Mouse (Mus musculus) limb, embryonic 14.5 days (tissue): ENCODE data around the gene Galc. TPM values are rescaled to one million over a fixed set of nuclear protein-coding genes. Genes with fewer than 3 reads are reported as not detected.

ENCODE experiments used
- ATAC-seq: fragments of 200-750 bp; cut with Nextera tagmentation; 2 replicates; pipeline ENCODE4 v1.8.0; 2017; ENCODE audit warnings: low read depth, moderate number of reproducible peaks, moderate TSS enrichment; ENCODE audit not compliant: low FRiP score
- DNase-seq: peaks from one replicate; pipeline ENCODE4 v3.0.0-alpha.2; 2015; ENCODE audit warnings: low spot score
- H3K27ac ChIP-seq: fragments of 300-500 bp; sonication (generic); replicated peaks from 2 replicates; pipeline ENCODE4 v1.5.1; 2014; ENCODE audit warnings: low read depth, mild to moderate bottlenecking, low read length, moderate library complexity, mixed read lengths
- H3K27me3 ChIP-seq: fragments of 300-500 bp; sonication (generic); 2 replicates; pipeline ENCODE4 v1.6.1; 2014; ENCODE audit warnings: low read length, mixed read lengths; ENCODE audit not compliant: control insufficient read depth, insufficient read depth
- H3K36me3 ChIP-seq: fragments of 300-500 bp; sonication (generic); 2 replicates; pipeline ENCODE4 v1.6.1; 2014; ENCODE audit warnings: mild to moderate bottlenecking, low read length, moderate library complexity, mixed read lengths; ENCODE audit not compliant: control insufficient read depth, insufficient read depth
- H3K4me1 ChIP-seq: fragments of 300-500 bp; sonication (generic); 2 replicates; pipeline ENCODE4 v1.6.1; 2014; ENCODE audit warnings: antibody characterized with exemption, low read length, mixed read lengths; ENCODE audit not compliant: control insufficient read depth, insufficient read depth
- H3K4me2 ChIP-seq: fragments of 300-500 bp; sonication (generic); replicated peaks from 2 replicates; pipeline ENCODE4 v1.6.1; 2014; ENCODE audit warnings: low read depth, mild to moderate bottlenecking, low read length, moderate library complexity; ENCODE audit not compliant: severe bottlenecking
- H3K4me3 ChIP-seq: fragments of 300-500 bp; sonication (generic); replicated peaks from 2 replicates; pipeline ENCODE4 v1.5.1; 2014; ENCODE audit warnings: low read length
- H3K9ac ChIP-seq: fragments of 300-500 bp; sonication (generic); 2 replicates; pipeline ENCODE4 v1.6.1; 2014; ENCODE audit warnings: mild to moderate bottlenecking, low read depth, low read length, moderate library complexity; ENCODE audit not compliant: severe bottlenecking
- H3K9me3 ChIP-seq: fragments of 300-500 bp; sonication (generic); 2 replicates; pipeline ENCODE4 v1.6.1; 2016; ENCODE audit warnings: low read length; ENCODE audit not compliant: control insufficient read depth
- POLR2A ChIP-seq: fragments of 200-500 bp; IDR thresholded peaks from 2 replicates; pipeline ENCODE4 v1.8.0; 2012; ENCODE audit warnings: inconsistent platforms, mild to moderate bottlenecking, moderate library complexity, borderline replicate concordance; ENCODE audit not compliant: insufficient read depth, insufficient read length; ENCODE audit errors: extremely low read depth
- WGBS: fragments of 180-500 bp; shearing (Covaris S2); extraction: QIAGEN DNeasy Blood & Tissue Kit; methylation state at CpG from one replicate; pipeline ENCODE4 v1.1.7; 2014; 5-methylcytosine and 5-hydroxymethylcytosine counted together
- polyA plus RNA-seq, 2 experiments: library from polyadenylated mRNA; depleted of rRNA in 1 of 2; stranded (reverse) in 1 of 2; unstranded in 1 of 2; fragments of >200 nt; fragmentation: Nextera tagmentation in 1 of 2; extraction: Ambion mirVana in 1 of 2; gene quantifications; 2 replicates each; pipeline versions ENCODE4 v1.2.1 to v1.2.3; 2012 to 2014

The Galc gene
- polyA plus RNA-seq, 2 experiments, result 7.2 to 14.4 TPM

GRCm38 (mm10) chr12:98213332-98213731 lies 45.9 kb downstream of the Galc start:
- Histone ChIP-seq H3K4me3 (no peak overlapping the region), H3K9me3 (no peaks in the 10 kb centered on the region), H3K4me2 (no peak overlapping the region), H3K27ac (no peak overlapping the region), H3K9ac (no peak overlapping the region), H3K27me3 (no peaks in the 10 kb centered on the region), H3K36me3 (peaks cover 7% of the 10 kb centered on the region; the same call in 1 of the 2 replicates), H3K4me1 (no peaks in the 10 kb centered on the region)
- no peak for DNase-seq
- no peak for TF ChIP-seq POLR2A
- no peak for ATAC-seq
- 93% methylated on average over 7 of the region's 7 CpGs for WGBS

DNA sequence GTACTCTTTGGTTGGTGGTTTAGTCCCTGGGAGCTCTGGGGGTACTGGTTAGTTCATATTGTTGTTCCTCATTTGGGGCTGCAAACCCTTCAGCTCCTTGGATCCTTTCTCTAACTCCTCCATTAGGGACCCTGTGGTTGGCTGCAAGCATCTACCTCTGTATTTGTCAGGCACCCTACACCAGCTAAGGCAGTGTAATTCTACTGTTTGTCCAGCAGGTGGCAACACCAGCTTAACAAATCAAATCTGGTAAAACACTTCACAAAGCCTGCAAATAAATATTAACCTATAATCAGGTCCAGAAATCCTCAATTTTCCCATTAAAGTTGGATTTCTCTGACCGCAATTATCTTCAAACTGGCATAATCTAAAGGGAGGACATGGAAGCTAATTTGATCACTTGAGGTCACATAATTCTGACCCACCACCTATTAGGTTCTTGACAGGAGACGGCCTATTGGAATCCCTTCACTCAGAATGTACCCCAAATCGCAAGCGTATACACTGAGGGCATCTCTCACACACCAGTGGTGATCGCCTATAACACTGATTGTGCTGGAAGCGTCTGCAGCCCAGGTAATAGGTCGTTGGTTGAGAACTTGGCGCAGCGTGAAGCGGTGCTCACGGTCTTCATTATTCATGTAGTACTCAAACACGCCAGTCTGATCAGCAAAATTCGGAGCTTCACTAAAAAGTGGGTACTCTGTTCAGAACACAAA lies 46.6 kb downstream of the Galc start:
- H3K36me3 ChIP-seq, result peaks cover 7% of the 10 kb centered on the region; the same call in 1 of the 2 replicates
- no peak overlapping the region for H3K4me2 ChIP-seq
- DNase-seq (peak; percentile 57), ATAC-seq (no peak)
- H3K4me1 ChIP-seq, result no peaks in the 10 kb centered on the region
- H3K9me3 ChIP-seq, result no peaks in the 10 kb centered on the region
- TF ChIP-seq POLR2A, result no peak
- H3K9ac ChIP-seq, result no peak overlapping the region
- H3K27me3 ChIP-seq, result no peaks in the 10 kb centered on the region
- WGBS, result 85% methylated on average over 13 of the region's 13 CpGs
- no peak overlapping the region for H3K27ac ChIP-seq
- H3K4me3 ChIP-seq, result no peak overlapping the region

DNA sequence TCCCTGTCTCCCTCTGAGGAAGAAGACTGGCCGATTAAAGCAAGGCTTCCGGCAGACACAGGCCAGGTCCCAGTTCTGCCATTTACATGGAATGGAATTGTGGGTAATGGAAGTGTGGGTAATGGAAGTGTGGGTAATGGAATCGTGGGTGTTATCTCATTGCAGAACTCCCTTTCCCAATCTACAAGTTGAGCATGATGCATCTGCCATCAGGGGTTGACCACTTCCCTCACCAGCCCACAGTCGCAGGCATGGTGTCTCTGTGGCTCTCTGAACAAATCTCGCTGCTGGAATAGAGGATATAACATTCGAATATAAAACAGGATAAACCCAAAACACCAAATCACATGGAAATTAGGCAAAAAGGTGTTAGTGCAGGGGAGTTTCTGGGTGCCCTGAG lies 48.8 kb downstream of the Galc start:
- no peak for ATAC-seq
- H3K4me1 ChIP-seq, result no peaks in the 10 kb centered on the region
- no peak for TF ChIP-seq POLR2A
- no peak overlapping the region for H3K27ac ChIP-seq
- DNase-seq, result no peak
- H3K9ac ChIP-seq, result no peak overlapping the region
- H3K9me3 ChIP-seq, result no peaks in the 10 kb centered on the region
- no peaks in the 10 kb centered on the region for H3K27me3 ChIP-seq
- 87% methylated on average over 6 of the region's 6 CpGs for WGBS
- no peak overlapping the region for H3K4me3 ChIP-seq
- peaks cover 7% of the 10 kb centered on the region; the same call in 1 of the 2 replicates for H3K36me3 ChIP-seq
- H3K4me2 ChIP-seq, result no peak overlapping the region

DNA sequence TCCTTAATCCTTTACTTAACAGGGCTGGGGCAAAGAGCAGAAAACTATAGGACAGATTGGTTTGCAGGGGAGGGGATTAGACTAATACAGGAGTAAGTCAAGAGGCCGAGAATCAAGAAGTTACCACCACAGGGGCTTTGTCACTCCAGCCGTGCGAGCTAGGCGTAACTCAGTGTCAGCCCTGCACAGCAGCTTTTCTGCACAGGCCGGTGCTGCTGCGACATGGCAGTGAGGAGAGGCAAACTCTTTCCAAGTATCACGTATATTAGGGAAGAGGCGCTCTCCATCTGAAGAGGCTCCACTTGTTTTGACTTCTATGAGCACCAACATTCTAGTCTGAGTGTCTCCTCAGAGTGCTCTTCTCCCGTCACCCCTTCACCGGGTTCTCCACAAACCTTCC lies 51.2 kb downstream of the Galc start:
- no peak overlapping the region for H3K9ac ChIP-seq
- ATAC-seq, result no peak
- WGBS, result 77% methylated on average over 10 of the region's 10 CpGs

DNA sequence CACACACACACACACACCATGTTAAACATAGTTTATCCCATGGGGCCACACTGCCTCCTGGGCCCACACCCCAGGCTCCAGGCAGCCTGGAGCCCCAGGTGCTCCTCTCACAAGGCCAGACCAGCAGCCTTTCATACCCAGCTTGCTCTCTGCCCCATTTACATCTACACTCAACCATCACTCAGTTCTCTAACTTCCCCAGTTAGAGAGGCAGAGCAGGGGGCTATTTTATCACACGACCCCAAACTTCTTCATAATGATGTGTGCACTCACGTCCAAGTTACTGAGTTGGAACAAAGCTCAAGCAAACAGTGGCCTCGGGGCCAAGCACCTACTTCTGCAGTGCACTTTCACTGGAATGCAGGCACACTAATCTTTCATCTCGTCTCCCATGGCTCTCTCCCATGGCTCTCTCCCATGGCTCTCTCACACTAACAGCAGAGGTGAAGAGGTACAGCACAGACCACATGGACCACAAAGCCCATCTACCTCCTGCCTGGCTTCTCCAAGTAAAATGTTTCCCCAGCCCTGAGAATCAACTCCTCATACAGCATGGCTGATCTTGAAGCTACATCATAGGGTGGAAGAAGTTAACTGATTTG lies 53.7 kb downstream of the Galc start:
- Histone ChIP-seq H3K4me3 (no peak overlapping the region), H3K4me2 (no peak overlapping the region), H3K4me1 (no peaks in the 10 kb centered on the region), H3K9me3 (no peaks in the 10 kb centered on the region), H3K27ac (no peak overlapping the region), H3K27me3 (no peaks in the 10 kb centered on the region), H3K9ac (no peak overlapping the region), H3K36me3 (peaks cover 7% of the 10 kb centered on the region; the same call in 1 of the 2 replicates)
- DNase-seq (no peak), ATAC-seq (no peak)
- 62% methylated on average over 4 of the region's 4 CpGs for WGBS
- no peak for TF ChIP-seq POLR2A

More for the DNA sequence above, 51.2 kb downstream of the Galc start:
- Histone ChIP-seq H3K4me2 (no peak overlapping the region), H3K27ac (no peak overlapping the region), H3K36me3 (peaks cover 7% of the 10 kb centered on the region; the same call in 1 of the 2 replicates), H3K4me1 (no peaks in the 10 kb centered on the region), H3K9me3 (no peaks in the 10 kb centered on the region), H3K4me3 (no peak overlapping the region), H3K27me3 (no peaks in the 10 kb centered on the region)
- TF ChIP-seq POLR2A, result no peak
- no peak for DNase-seq

- H3K27me3 ChIP-seq, result no peaks in the 10 kb centered on the region
- H3K4me2 ChIP-seq, result no peak overlapping the region
- H3K4me1 ChIP-seq, result no peaks in the 10 kb centered on the region
- no peak for ATAC-seq
- no peak overlapping the region for H3K9ac ChIP-seq
- H3K27ac ChIP-seq, result no peak overlapping the region
- no peak for TF ChIP-seq POLR2A
- no peaks in the 10 kb centered on the region for H3K9me3 ChIP-seq
- H3K36me3 ChIP-seq, result no peaks in the 10 kb centered on the region
- 38% methylated on average over 1 of the region's 1 CpGs for WGBS
- DNase-seq, result no peak
- no peak overlapping the region for H3K4me3 ChIP-seq
Observed at GRCm38 (mm10) chr12:98197401-98197800, 61.9 kb downstream of the Galc start.
